Mouse (Mus musculus): ENCODE results near the gene Tnxb. TPM values are rescaled to one million over a fixed set of nuclear protein-coding genes. Genes with fewer than 3 reads are reported as not detected.

Gene Tnxb
- total RNA-seq, 1 experiment, result 0.18 TPM

DNA sequence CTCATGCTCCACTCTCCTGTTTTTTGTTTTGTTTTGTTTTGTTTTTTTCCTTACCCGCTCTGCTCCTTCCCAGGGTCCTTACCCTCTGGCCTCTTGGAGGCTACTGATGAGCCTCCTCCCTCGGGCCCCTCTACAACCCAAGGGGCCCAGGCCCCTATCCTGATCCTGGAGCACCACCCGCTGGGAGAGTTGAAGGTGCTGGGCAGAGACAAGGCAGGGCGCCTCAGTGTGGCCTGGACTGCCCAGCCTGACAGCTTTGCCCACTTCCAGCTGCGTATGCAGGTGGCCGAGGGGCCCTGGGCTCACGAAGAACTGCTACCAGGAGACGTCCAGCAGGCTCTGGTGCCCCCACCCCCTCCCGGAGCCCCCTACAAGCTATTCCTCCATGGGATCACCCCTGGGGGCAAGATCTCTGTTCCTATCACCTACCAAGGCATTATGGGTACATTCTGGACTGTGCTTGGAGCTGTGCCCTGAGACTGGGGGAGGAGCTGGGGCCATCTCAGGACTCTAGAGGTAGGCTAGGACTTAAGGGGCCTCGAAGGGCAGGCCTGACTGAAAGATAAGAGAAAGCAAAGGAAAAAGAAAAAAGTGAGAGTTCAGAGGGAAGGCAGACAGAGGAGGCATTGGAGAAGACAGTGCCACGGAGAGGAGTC, 11.7 kb downstream of the Tnxb start:
- H3K27ac ChIP-seq (ENCODE audit: insufficient read depth, low read depth, low read length, poor library complexity, severe bottlenecking), result no peak overlapping the region
- H3K4me1 ChIP-seq (ENCODE audit: control insufficient read depth in 2 of 2, insufficient read depth in 2 of 2, low read length in 2 of 2, poor library complexity in 1 of 2), result peaks cover 0 to 10% of the 10 kb centered on the region in 2 experiments; a peak in 1 of 4 replicates
- H3K36me3 ChIP-seq (ENCODE audit: control insufficient read depth, insufficient read depth, low read length, poor library complexity, severe bottlenecking), result no peaks in the 10 kb centered on the region
- in situ Hi-C loops (cut with MboI; ENCODE audit: low sequenced_read_pairs in 2 of 2, unreplicated experiment in 2 of 2), result no loop called here
- H3K9me3 ChIP-seq (ENCODE audit: control insufficient read depth, insufficient read depth, low read depth, low read length), result no peaks in the 10 kb centered on the region
- H3K4me3 ChIP-seq (ENCODE audit: insufficient read depth in 1 of 2, low read depth in 1 of 2, low read length in 2 of 2, poor library complexity in 1 of 2, severe bottlenecking in 1 of 2), result no peak overlapping the region
- no peak overlapping the region for H3K9ac ChIP-seq (ENCODE audit: insufficient read depth, low read depth, low read length, poor library complexity, severe bottlenecking)
- no peak for DNase-seq (ENCODE audit: low read depth, low spot score)
- TF ChIP-seq ZNF384 (IDR thresholded peaks at IDR 0.05; ENCODE audit: low read depth, low read length) (no peak), MAFK (IDR thresholded peaks at IDR 0.05; ENCODE audit: insufficient read depth, low read depth, low read length) (no peak), ZC3H11A (IDR thresholded peaks at IDR 0.05; ENCODE audit: borderline replicate concordance, low read depth, low read length) (no peak), CHD2 (IDR thresholded peaks at IDR 0.05; ENCODE audit: low read depth, low read length) (no peak), HCFC1 (IDR thresholded peaks at IDR 0.05; ENCODE audit: borderline replicate concordance, insufficient read depth, low read length) (no peak)

DNA sequence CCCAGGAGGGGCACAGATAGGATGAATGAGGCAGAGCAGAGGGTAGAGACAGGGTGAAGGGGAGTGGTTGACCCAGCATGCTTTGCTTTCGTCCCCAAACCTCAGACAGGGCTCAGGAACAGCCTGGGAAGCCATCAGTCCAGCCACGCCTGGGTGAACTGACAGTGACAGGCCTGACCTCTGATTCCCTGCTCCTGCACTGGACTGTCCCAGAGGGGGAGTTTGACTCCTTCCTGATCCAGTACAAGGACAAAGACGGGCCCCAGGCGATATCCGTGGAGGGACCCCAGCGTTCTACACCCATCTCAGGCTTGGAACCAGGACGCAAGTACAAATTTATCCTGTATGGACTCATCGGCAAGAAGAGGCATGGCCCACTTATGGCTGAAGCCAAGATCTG, 12.8 kb downstream of the Tnxb start:
- no peak for DNase-seq (ENCODE audit: low read depth, low spot score)
- H3K9ac ChIP-seq (ENCODE audit: insufficient read depth, low read depth, low read length, poor library complexity, severe bottlenecking), result no peak overlapping the region
- H3K4me3 ChIP-seq (ENCODE audit: insufficient read depth in 1 of 2, low read depth in 1 of 2, low read length in 2 of 2, poor library complexity in 1 of 2, severe bottlenecking in 1 of 2), result no peak overlapping the region
- no peaks in the 10 kb centered on the region for H3K9me3 ChIP-seq (ENCODE audit: control insufficient read depth, insufficient read depth, low read depth, low read length)
- no peaks in the 10 kb centered on the region for H3K36me3 ChIP-seq (ENCODE audit: control insufficient read depth, insufficient read depth, low read length, poor library complexity, severe bottlenecking)
- no peak overlapping the region for H3K27ac ChIP-seq (ENCODE audit: insufficient read depth, low read depth, low read length, poor library complexity, severe bottlenecking)
- in situ Hi-C loops (cut with MboI; ENCODE audit: low sequenced_read_pairs in 2 of 2, unreplicated experiment in 2 of 2), result no loop called here
- H3K4me1 ChIP-seq (ENCODE audit: control insufficient read depth in 2 of 2, insufficient read depth in 2 of 2, low read length in 2 of 2, poor library complexity in 1 of 2), result peaks cover 0 to 10% of the 10 kb centered on the region in 2 experiments; a peak in 1 of 4 replicates
- TF ChIP-seq CHD2 (IDR thresholded peaks at IDR 0.05; ENCODE audit: low read depth, low read length) (no peak), ZC3H11A (IDR thresholded peaks at IDR 0.05; ENCODE audit: borderline replicate concordance, low read depth, low read length) (no peak), MAFK (IDR thresholded peaks at IDR 0.05; ENCODE audit: insufficient read depth, low read depth, low read length) (no peak), HCFC1 (IDR thresholded peaks at IDR 0.05; ENCODE audit: borderline replicate concordance, insufficient read depth, low read length) (no peak), ZNF384 (IDR thresholded peaks at IDR 0.05; ENCODE audit: low read depth, low read length) (no peak)

DNA sequence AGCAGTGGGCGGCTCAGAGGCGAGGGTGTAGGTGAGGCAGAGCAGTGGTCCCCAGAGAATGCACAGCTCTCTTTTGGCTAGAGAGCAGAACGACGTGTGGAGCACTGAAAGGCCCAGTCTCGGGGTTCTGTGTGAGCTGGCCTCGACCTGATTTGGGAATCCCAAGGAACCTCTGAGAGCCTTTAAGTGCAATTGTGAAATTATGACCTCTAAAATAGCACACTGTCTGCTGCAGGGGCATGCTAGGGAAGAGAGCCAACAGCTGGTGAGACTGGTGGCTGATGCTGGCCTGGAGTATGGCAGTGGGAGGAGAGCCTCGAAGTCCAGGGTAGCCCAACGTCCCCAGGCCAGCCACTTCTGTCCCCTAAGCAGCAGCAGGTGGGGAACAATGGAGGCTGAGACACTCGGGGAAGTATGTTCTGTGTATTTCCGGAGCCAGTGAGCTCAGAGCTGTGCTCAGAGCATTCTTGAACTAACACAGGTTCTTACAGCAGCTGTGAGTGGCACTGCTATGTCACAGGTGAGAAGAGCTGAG, 13.4 kb downstream of the Tnxb start:
- Histone ChIP-seq H3K9ac (ENCODE audit: insufficient read depth, low read depth, low read length, poor library complexity, severe bottlenecking) (no peak overlapping the region), H3K4me1 (ENCODE audit: control insufficient read depth in 2 of 2, insufficient read depth in 2 of 2, low read length in 2 of 2, poor library complexity in 1 of 2) (peaks cover 0 to 10% of the 10 kb centered on the region in 2 experiments; a peak in 1 of 4 replicates), H3K4me3 (ENCODE audit: insufficient read depth in 1 of 2, low read depth in 1 of 2, low read length in 2 of 2, poor library complexity in 1 of 2, severe bottlenecking in 1 of 2) (no peak overlapping the region), H3K27ac (ENCODE audit: insufficient read depth, low read depth, low read length, poor library complexity, severe bottlenecking) (no peak overlapping the region), H3K9me3 (ENCODE audit: control insufficient read depth, insufficient read depth, low read depth, low read length) (no peaks in the 10 kb centered on the region), H3K36me3 (ENCODE audit: control insufficient read depth, insufficient read depth, low read length, poor library complexity, severe bottlenecking) (no peaks in the 10 kb centered on the region)
- in situ Hi-C loops (cut with MboI; ENCODE audit: low sequenced_read_pairs in 2 of 2, unreplicated experiment in 2 of 2), result no loop called here
- TF ChIP-seq ZC3H11A (IDR thresholded peaks at IDR 0.05; ENCODE audit: borderline replicate concordance, low read depth, low read length) (no peak), ZNF384 (IDR thresholded peaks at IDR 0.05; ENCODE audit: low read depth, low read length) (no peak), CHD2 (IDR thresholded peaks at IDR 0.05; ENCODE audit: low read depth, low read length) (no peak), HCFC1 (IDR thresholded peaks at IDR 0.05; ENCODE audit: borderline replicate concordance, insufficient read depth, low read length) (no peak), MAFK (IDR thresholded peaks at IDR 0.05; ENCODE audit: insufficient read depth, low read depth, low read length) (no peak)
- DNase-seq (ENCODE audit: low read depth, low spot score), result no peak

DNA sequence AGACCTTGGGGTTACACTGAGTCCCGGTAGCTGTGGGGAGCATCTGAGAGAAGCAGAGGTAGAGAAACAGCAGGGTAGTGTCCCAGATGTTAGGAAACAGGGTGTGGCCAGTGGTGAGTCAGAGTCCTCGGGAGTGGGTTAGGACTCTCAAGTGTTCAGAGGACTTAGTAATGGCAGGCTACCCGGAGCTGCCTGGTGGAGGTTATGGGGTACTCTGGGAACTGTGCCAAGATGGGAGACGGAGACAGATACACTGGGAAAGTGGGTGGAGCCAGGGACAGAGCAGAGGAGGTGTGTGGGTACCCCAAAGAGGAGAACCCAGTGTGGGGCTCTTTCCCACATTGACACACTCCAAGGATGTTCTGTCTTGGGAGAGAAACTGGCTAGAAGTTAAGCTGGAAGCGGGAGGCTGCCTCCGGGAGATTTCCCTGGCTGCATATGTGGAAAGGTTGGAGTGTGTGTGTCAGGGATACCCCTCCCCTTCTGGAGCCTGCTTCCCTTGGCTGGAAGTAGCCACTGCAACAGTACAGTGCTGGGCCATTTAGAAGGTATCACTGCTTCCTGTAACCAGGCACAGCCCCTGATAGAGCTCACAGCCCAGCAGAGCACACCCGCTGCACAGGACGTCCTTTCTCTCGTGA, 14.0 kb downstream of the Tnxb start:
- no peaks in the 10 kb centered on the region for H3K36me3 ChIP-seq (ENCODE audit: control insufficient read depth, insufficient read depth, low read length, poor library complexity, severe bottlenecking)
- H3K9ac ChIP-seq (ENCODE audit: insufficient read depth, low read depth, low read length, poor library complexity, severe bottlenecking), result peak overlapping the region; percentile 35; the same call in 1 of the 2 replicates
- H3K9me3 ChIP-seq (ENCODE audit: control insufficient read depth, insufficient read depth, low read depth, low read length), result no peaks in the 10 kb centered on the region
- H3K4me3 ChIP-seq (ENCODE audit: insufficient read depth in 1 of 2, low read depth in 1 of 2, low read length in 2 of 2, poor library complexity in 1 of 2, severe bottlenecking in 1 of 2), result peak overlapping the region in 1 of 2 experiments; percentile 26; a peak in 1 of 4 replicates
- in situ Hi-C loops (cut with MboI; ENCODE audit: low sequenced_read_pairs in 2 of 2, unreplicated experiment in 2 of 2), result no loop called here
- H3K4me1 ChIP-seq (ENCODE audit: control insufficient read depth in 2 of 2, insufficient read depth in 2 of 2, low read length in 2 of 2, poor library complexity in 1 of 2), result peaks cover 0 to 10% of the 10 kb centered on the region in 2 experiments; a peak in 1 of 4 replicates
- no peak overlapping the region for H3K27ac ChIP-seq (ENCODE audit: insufficient read depth, low read depth, low read length, poor library complexity, severe bottlenecking)
- no peak for DNase-seq (ENCODE audit: low read depth, low spot score)
- TF ChIP-seq CHD2 (IDR thresholded peaks at IDR 0.05; ENCODE audit: low read depth, low read length) (no peak), MAFK (IDR thresholded peaks at IDR 0.05; ENCODE audit: insufficient read depth, low read depth, low read length) (no peak), ZNF384 (IDR thresholded peaks at IDR 0.05; ENCODE audit: low read depth, low read length) (no peak), HCFC1 (IDR thresholded peaks at IDR 0.05; ENCODE audit: borderline replicate concordance, insufficient read depth, low read length) (no peak)
